Mouse (Mus musculus) E14TG2a.4 (cell line): ENCODE results near the gene Nt5c2.

Experiments used
- H3K27me3 ChIP-seq: 2 replicates; pipeline ENCODE4 v1.6.1; 2014; ENCODE audit warnings: low read length, control low read depth; ENCODE audit not compliant: insufficient read depth
- H3K36me3 ChIP-seq: 2 replicates; pipeline ENCODE4 v1.6.1; 2014; ENCODE audit warnings: low read length, control low read depth; ENCODE audit not compliant: insufficient read depth
- H3K4me1 ChIP-seq: replicated peaks from 2 replicates; pipeline ENCODE4 v1.6.1; 2014; ENCODE audit warnings: low read depth, low read length, control low read depth
- H3K4me3 ChIP-seq: replicated peaks from 2 replicates; pipeline ENCODE4 v1.5.1; 2014; ENCODE audit warnings: mild to moderate bottlenecking, low read length
- H3K9me3 ChIP-seq: 2 replicates; pipeline ENCODE4 v1.6.1; 2014; ENCODE audit warnings: low read length, control low read depth
- CTCF ChIP-seq: conservative IDR thresholded peaks from 2 replicates; pipeline ENCODE4 v1.5.1; 2014; ENCODE audit warnings: low read length
- NANOG ChIP-seq: IDR thresholded peaks from 2 replicates; pipeline ENCODE4 v1.6.1; 2014; ENCODE audit warnings: borderline replicate concordance, low read length, mixed read lengths
- POU5F1 ChIP-seq: IDR thresholded peaks from 2 replicates; pipeline ENCODE4 v1.6.1; 2014; ENCODE audit warnings: low read length, borderline replicate concordance

Gene Nt5c2

GRCm38 (mm10) chr19:46932608-46933007 lies 82.3 kb downstream of the Nt5c2 start:
- Histone ChIP-seq H3K9me3 (no peaks in the 10 kb centered on the region), H3K36me3 (no peaks in the 10 kb centered on the region; the same call in 1 of the 2 replicates), H3K4me1 (no peaks in the 10 kb centered on the region), H3K27me3 (no peaks in the 10 kb centered on the region), H3K4me3 (no peak overlapping the region)
- TF ChIP-seq POU5F1 (no peak), NANOG (no peak), CTCF (no peak)

GRCm38 (mm10) chr19:46930026-46930425 lies 84.9 kb downstream of the Nt5c2 start:
- Histone ChIP-seq H3K4me1 (0 out of 2 replicates have a peak, but pooled peaks cover 3% of the 10 kb centered on the region), H3K4me3 (no peak overlapping the region), H3K9me3 (no peaks in the 10 kb centered on the region), H3K27me3 (no peaks in the 10 kb centered on the region), H3K36me3 (no peaks in the 10 kb centered on the region; the same call in 1 of the 2 replicates)
- TF ChIP-seq POU5F1: no peak
- no peak for TF ChIP-seq CTCF
- TF ChIP-seq NANOG: no peak

GRCm38 (mm10) chr19:46929044-46929587 lies 85.8 kb downstream of the Nt5c2 start:
- no peak for TF ChIP-seq POU5F1
- no peak for TF ChIP-seq NANOG
- no peak for TF ChIP-seq CTCF
- Histone ChIP-seq H3K9me3 (no peaks in the 10 kb centered on the region), H3K4me1 (0 out of 2 replicates have a peak, but pooled peaks cover 3% of the 10 kb centered on the region), H3K4me3 (no peak overlapping the region), H3K36me3 (no peaks in the 10 kb centered on the region; the same call in 1 of the 2 replicates), H3K27me3 (no peaks in the 10 kb centered on the region)

- H3K27me3 ChIP-seq: no peaks in the 10 kb centered on the region
- 0 out of 2 replicates have a peak, but pooled peaks cover 3% of the 10 kb centered on the region for H3K4me1 ChIP-seq
- H3K4me3 ChIP-seq: no peak overlapping the region
- H3K9me3 ChIP-seq: no peaks in the 10 kb centered on the region
- peaks cover under 1% of the 10 kb centered on the region; the same call in 1 of the 2 replicates for H3K36me3 ChIP-seq
- no peak for TF ChIP-seq POU5F1
- no peak for TF ChIP-seq CTCF
- TF ChIP-seq NANOG: no peak
These were observed 86.8 kb downstream of the Nt5c2 start for GRCm38 (mm10) chr19:46928136-46928535.

- Histone ChIP-seq H3K27me3 (no peaks in the 10 kb centered on the region), H3K4me1 (0 out of 2 replicates have a peak, but pooled peaks cover 3% of the 10 kb centered on the region), H3K4me3 (no peak overlapping the region), H3K36me3 (peaks cover 5% of the 10 kb centered on the region; the same call in 1 of the 2 replicates), H3K9me3 (no peaks in the 10 kb centered on the region)
- TF ChIP-seq NANOG (no peak), CTCF (no peak), POU5F1 (no peak)
These were observed 88.0 kb downstream of the Nt5c2 start for GRCm38 (mm10) chr19:46926951-46927350.

- Histone ChIP-seq H3K27me3 (no peaks in the 10 kb centered on the region), H3K36me3 (peaks cover 6% of the 10 kb centered on the region; the same call in 1 of the 2 replicates), H3K4me1 (0 out of 2 replicates have a peak, but pooled peaks cover 3% of the 10 kb centered on the region), H3K4me3 (no peak overlapping the region), H3K9me3 (no peaks in the 10 kb centered on the region)
- no peak for TF ChIP-seq CTCF
- no peak for TF ChIP-seq POU5F1
- TF ChIP-seq NANOG: no peak
These were observed 88.6 kb downstream of the Nt5c2 start for GRCm38 (mm10) chr19:46926357-46926756.

GRCm38 (mm10) chr19:46920571-46920970 lies 94.4 kb downstream of the Nt5c2 start:
- H3K36me3 ChIP-seq: peaks cover 13% of the 10 kb centered on the region; the same call in 1 of the 2 replicates
- H3K4me3 ChIP-seq: no peak overlapping the region
- TF ChIP-seq POU5F1 (no peak), NANOG (no peak)
- H3K27me3 ChIP-seq: no peaks in the 10 kb centered on the region
- H3K9me3 ChIP-seq: no peaks in the 10 kb centered on the region
- H3K4me1 ChIP-seq: peaks cover 2% of the 10 kb centered on the region

GRCm38 (mm10) chr19:46915406-46916080 lies 99.4 kb downstream of the Nt5c2 start:
- Histone ChIP-seq H3K9me3 (no peaks in the 10 kb centered on the region), H3K36me3 (0 out of 2 replicates have a peak, but pooled peaks cover 5% of the 10 kb centered on the region), H3K27me3 (no peaks in the 10 kb centered on the region), H3K4me1 (peaks cover 9% of the 10 kb centered on the region), H3K4me3 (no peak overlapping the region)
- no peak for TF ChIP-seq POU5F1
- TF ChIP-seq NANOG: no peak
- no peak for TF ChIP-seq CTCF
